Mouse (Mus musculus) liver, postnatal 0 days (tissue): ENCODE measurements around the gene Wdsub1. TPM values are rescaled to one million over a fixed set of nuclear protein-coding genes. Genes with fewer than 3 reads are reported as not detected.

Experiments used
- ATAC-seq: fragments of 200-750 bp; cut with Nextera tagmentation; 2 replicates; pipeline ENCODE4 v1.8.0; 2017; ENCODE audit warnings: mild to moderate bottlenecking, moderate library complexity
- DNase-seq: peaks from one replicate; pipeline ENCODE4 v3.0.0-alpha.2; 2016
- H3K27ac ChIP-seq: fragments of 300-500 bp; sonication (generic); 2 replicates; pipeline ENCODE4 v1.5.1; 2014; ENCODE audit warnings: antibody characterized with exemption, moderate library complexity, mild to moderate bottlenecking, low read depth
- H3K27me3 ChIP-seq: fragments of 300-500 bp; sonication (generic); 2 replicates; pipeline ENCODE4 v1.6.1; 2014; ENCODE audit warnings: low read length, control low read depth, mixed read lengths; ENCODE audit not compliant: insufficient read depth
- H3K36me3 ChIP-seq: fragments of 300-500 bp; sonication (generic); replicated peaks from 2 replicates; pipeline ENCODE4 v1.6.1; 2014; ENCODE audit warnings: mild to moderate bottlenecking, control low read depth, low read length, moderate library complexity, mixed read lengths; ENCODE audit not compliant: insufficient read depth
- H3K4me1 ChIP-seq: fragments of 300-500 bp; sonication (generic); 2 replicates; pipeline ENCODE4 v1.6.1; 2014; ENCODE audit warnings: antibody characterized with exemption, mild to moderate bottlenecking, control low read depth; ENCODE audit not compliant: insufficient read depth
- H3K4me2 ChIP-seq: fragments of 300-500 bp; sonication (generic); 2 replicates; pipeline ENCODE4 v1.6.1; 2014; ENCODE audit warnings: low read depth, mild to moderate bottlenecking, low read length, moderate library complexity, mixed read lengths
- H3K4me3 ChIP-seq: fragments of 300-500 bp; sonication (generic); 2 replicates; pipeline ENCODE4 v1.5.1; 2014; ENCODE audit warnings: low read depth, low read length
- H3K9ac ChIP-seq: fragments of 300-500 bp; sonication (generic); replicated peaks from 2 replicates; pipeline ENCODE4 v1.6.1; 2014; ENCODE audit warnings: mild to moderate bottlenecking, moderate library complexity
- H3K9me3 ChIP-seq: fragments of 300-500 bp; sonication (generic); 2 replicates; pipeline ENCODE4 v1.6.1; 2016; ENCODE audit warnings: mild to moderate bottlenecking, control low read depth, low read length, mixed read lengths
- CTCF ChIP-seq: sonication (generic); IDR thresholded peaks from 2 replicates; pipeline ENCODE4 v1.5.1; 2016; ENCODE audit warnings: antibody characterized with exemption, low read depth
- EP300 ChIP-seq: IDR thresholded peaks from 2 replicates; pipeline ENCODE4 v1.6.1; 2016; ENCODE audit warnings: antibody characterized with exemption, low read depth, mild to moderate bottlenecking
- WGBS: fragments of 180-500 bp; shearing (Covaris S2); extraction: QIAGEN DNeasy Blood & Tissue Kit; methylation state at CpG from one replicate; pipeline ENCODE4 v1.1.7; 2014; ENCODE audit not compliant: insufficient replicate concordance; 5-methylcytosine and 5-hydroxymethylcytosine counted together
- polyA plus RNA-seq: library from polyadenylated mRNA; unstranded; fragments of >200 nt; fragmentation: Nextera tagmentation; extraction: Ambion mirVana; gene quantifications from 2 replicates; pipeline ENCODE4 v1.2.1, GENCODE M21; 2015

Wdsub1 gene
- polyA plus RNA-seq, 1 experiment from 2014 or later = 8.3 TPM

DNA sequence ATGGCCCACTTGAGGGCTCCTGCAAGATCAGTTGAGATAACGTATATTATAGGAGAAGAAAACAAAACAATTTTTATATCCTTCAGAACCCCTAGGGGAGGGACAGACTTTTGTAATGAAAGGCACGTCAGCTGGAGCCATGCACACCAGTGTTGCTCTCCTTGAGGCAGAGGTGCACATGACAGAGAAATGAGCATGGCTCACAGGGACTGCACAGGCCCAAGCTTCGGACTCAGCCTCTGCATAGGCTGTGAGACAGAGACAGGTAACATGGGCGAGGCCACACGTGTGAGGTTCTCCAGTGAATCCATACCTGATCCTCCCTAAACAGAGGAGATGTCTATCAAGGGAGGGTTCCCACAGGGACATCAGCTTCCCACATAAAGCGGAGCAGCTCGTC is 52.7 kb downstream of the Wdsub1 start:
- peak overlapping the region; percentile 9; the same call in 1 of the 2 replicates for H3K27ac ChIP-seq
- WGBS = 77% methylated on average over 7 of the region's 7 CpGs
- no peak overlapping the region for H3K9ac ChIP-seq
- H3K36me3 ChIP-seq = no peaks in the 10 kb centered on the region; the same call in 1 of the 2 replicates
- no peaks in the 10 kb centered on the region for H3K27me3 ChIP-seq
- no peaks in the 10 kb centered on the region for H3K4me1 ChIP-seq
- ATAC-seq = no peak
- H3K4me3 ChIP-seq = no peak overlapping the region
- DNase-seq = no peak
- no peak overlapping the region for H3K4me2 ChIP-seq
- TF ChIP-seq EP300 (no peak), CTCF (no peak)
- no peaks in the 10 kb centered on the region for H3K9me3 ChIP-seq

DNA sequence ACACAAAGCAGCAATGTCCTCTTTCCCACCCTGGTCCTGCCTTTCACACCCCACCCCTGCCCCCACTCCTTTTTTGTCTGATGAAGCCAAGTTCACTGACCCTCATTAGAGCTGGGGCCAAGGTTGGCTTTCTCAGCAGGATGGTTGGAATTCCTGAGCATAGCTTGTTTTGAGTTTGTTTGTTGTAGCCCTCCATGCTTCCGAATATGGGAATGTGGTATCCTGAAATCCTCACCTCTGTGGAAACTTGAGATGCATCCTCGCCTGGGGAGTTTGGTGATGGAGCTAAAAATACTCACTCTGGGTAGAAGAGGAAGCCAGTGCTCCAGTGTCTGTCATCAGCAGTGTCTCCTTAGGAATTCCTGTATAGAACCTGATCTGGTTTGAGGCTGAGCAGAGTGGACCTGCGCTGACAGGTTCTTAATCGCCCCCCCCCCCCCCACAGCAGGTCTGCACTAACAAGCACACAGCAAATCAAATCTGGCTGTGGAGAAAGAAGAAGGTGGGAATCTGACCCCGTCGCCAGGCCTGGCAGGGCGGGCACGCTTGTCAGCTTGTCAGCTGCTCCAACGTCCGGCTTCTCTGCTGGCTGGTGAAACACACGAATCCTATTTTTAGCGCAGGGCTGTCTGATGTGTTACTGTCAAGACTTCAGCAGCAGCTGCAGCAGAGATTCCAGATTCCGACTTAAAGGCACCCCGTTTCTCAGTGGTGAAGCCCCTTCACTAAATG is 53.4 kb downstream of the Wdsub1 start:
- Histone ChIP-seq H3K36me3 (no peaks in the 10 kb centered on the region; the same call in 1 of the 2 replicates), H3K27ac (no peak overlapping the region), H3K4me3 (no peak overlapping the region), H3K9ac (no peak overlapping the region), H3K9me3 (no peaks in the 10 kb centered on the region), H3K4me1 (no peaks in the 10 kb centered on the region), H3K27me3 (no peaks in the 10 kb centered on the region), H3K4me2 (no peak overlapping the region)
- no peak for TF ChIP-seq EP300
- no peak for TF ChIP-seq CTCF
- 33% methylated on average over 14 of the region's 14 CpGs for WGBS
- ATAC-seq (no peak), DNase-seq (no peak)

DNA sequence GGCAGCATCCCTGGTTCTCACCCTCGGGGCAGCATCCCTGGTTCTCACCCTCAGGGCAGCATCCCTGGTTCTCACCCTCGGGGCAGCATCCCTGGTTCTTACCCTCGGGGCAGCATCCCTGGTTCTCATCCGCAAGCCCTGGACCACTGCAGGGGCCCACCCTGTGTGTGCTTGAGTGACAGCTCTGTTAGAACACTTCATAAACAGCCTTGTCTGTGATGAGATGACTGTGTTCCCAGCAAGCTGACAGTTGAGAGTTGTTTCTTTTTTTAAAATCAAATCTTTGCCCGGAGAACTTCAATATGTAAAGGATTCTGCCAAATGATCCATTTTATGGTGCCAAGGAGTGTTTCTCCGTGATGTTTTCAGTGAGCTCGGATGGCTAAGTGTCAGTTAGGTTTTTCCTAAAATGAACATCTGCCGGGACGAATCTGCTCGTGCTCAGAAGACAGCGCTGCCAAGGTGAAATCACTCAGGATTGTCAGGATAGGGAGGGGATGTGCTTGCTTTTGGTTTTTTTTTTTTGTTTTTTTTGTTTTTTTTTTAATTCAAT is 54.2 kb downstream of the Wdsub1 start:
- H3K9me3 ChIP-seq = no peaks in the 10 kb centered on the region
- no peaks in the 10 kb centered on the region for H3K27me3 ChIP-seq
- H3K4me1 ChIP-seq = no peaks in the 10 kb centered on the region
- ATAC-seq (no peak), DNase-seq (no peak)
- H3K4me3 ChIP-seq = no peak overlapping the region
- TF ChIP-seq CTCF (no peak), EP300 (no peak)
- H3K36me3 ChIP-seq = no peaks in the 10 kb centered on the region; the same call in 1 of the 2 replicates
- H3K27ac ChIP-seq = no peak overlapping the region
- 80% methylated on average over 11 of the region's 11 CpGs for WGBS
- H3K4me2 ChIP-seq = no peak overlapping the region
- no peak overlapping the region for H3K9ac ChIP-seq

DNA sequence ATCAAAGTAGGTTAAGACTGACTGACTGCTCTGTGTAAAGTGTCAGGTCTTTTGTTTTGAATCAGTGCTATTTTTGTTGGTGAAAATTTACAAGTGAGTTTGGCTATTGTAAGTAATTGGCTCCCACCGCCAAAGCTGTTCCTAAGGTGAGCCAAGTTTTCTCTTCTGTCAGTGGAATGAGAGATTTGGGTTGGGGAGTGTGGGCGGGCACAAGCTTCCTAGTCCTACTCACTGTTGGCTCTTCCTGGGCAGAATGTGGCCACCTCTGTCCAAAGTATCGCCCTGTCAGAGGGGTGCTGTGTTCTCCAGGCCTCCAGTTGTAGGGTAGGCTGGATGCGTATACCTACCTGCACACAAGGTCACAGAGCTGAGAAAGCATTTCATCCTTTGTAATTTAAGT is 57.0 kb downstream of the Wdsub1 start:
- H3K9me3 ChIP-seq = no peaks in the 10 kb centered on the region
- no peak overlapping the region for H3K27ac ChIP-seq
- H3K36me3 ChIP-seq = no peaks in the 10 kb centered on the region; the same call in 1 of the 2 replicates
- no peaks in the 10 kb centered on the region for H3K4me1 ChIP-seq
- H3K4me3 ChIP-seq = no peak overlapping the region
- H3K9ac ChIP-seq = no peak overlapping the region
- 83% methylated on average over 4 of the region's 4 CpGs for WGBS
- ATAC-seq (no peak), DNase-seq (no peak)
- H3K4me2 ChIP-seq = no peak overlapping the region
- TF ChIP-seq EP300 (no peak), CTCF (no peak)
- H3K27me3 ChIP-seq = no peaks in the 10 kb centered on the region

DNA sequence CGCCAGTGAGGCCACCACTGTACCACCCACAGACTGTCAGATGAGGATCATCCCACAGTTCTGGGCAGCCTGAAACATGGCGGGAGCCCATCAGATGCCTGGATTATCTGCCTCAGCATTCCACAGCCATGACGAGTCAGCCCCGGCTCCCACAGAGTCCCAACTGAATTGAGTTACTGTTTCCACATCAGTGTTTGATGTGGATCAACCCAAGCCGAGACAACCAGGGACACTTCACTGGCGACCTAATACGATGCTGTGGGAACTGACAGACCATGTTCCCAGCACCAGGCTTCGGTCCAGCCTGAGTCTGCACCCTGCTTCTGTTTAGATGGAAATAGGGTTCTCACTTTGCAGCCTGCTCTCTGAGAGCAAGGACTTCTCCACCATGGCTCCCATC is 58.1 kb downstream of the Wdsub1 start:
- TF ChIP-seq CTCF (no peak), EP300 (no peak)
- WGBS = 71% methylated on average over 8 of the region's 8 CpGs
- Histone ChIP-seq H3K4me1 (no peaks in the 10 kb centered on the region), H3K27me3 (no peaks in the 10 kb centered on the region), H3K9ac (no peak overlapping the region), H3K4me2 (no peak overlapping the region), H3K9me3 (no peaks in the 10 kb centered on the region), H3K27ac (no peak overlapping the region), H3K36me3 (peaks cover 6% of the 10 kb centered on the region), H3K4me3 (no peak overlapping the region)
- ATAC-seq (no peak), DNase-seq (no peak)

DNA sequence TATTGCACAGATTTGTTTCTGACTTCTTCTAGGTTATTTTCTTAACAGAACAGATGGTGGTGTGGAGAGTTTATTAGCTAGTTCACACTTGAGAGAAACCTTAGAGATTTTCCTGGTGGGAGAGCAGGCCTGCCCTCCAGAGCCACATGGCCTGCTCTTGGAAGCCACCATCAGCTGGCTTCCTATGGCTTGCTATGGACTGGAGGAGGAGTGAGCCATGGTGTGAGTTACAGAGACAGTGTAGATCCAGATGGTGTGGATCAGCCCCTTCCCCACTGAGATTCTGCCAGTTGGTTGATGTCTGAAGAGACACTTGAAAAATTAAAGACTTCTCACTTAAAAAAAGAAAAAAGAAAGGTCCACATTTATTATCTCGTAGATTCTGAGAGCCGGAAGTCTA is 61.3 kb downstream of the Wdsub1 start:
- no peak for DNase-seq
- Histone ChIP-seq H3K4me2 (no peak overlapping the region), H3K36me3 (peaks cover 12% of the 10 kb centered on the region), H3K9ac (no peak overlapping the region), H3K27me3 (no peaks in the 10 kb centered on the region), H3K4me3 (no peak overlapping the region), H3K9me3 (no peaks in the 10 kb centered on the region), H3K4me1 (no peaks in the 10 kb centered on the region), H3K27ac (no peak overlapping the region)
- ATAC-seq = no peak
- 88% methylated on average over 2 of the region's 2 CpGs for WGBS
- TF ChIP-seq CTCF (no peak), EP300 (no peak)
